Mouse (Mus musculus): ENCODE results near the gene Cobll1. TPM values are rescaled to one million over a fixed set of nuclear protein-coding genes. Genes with fewer than 3 reads are reported as not detected.

The Cobll1 gene
- polyA plus RNA-seq, 1 experiment from 2014 or later = 3.8 TPM

Other genes with a start within 250 kb of the Cobll1 start
- 8.0 and 9.2 TPM in 2 replicates for gene Grb14, start 214.4 kb downstream of the Cobll1 start, polyA plus RNA-seq (2015; fragmentation: Nextera tagmentation; extraction: Ambion mirVana)
- 0.07 TPM in 1 of 2 replicates, not detected in the other for gene Slc38a11, start 124.6 kb upstream of the Cobll1 start, polyA plus RNA-seq (2015; fragmentation: Nextera tagmentation; extraction: Ambion mirVana)